In the genomic region with DNA sequence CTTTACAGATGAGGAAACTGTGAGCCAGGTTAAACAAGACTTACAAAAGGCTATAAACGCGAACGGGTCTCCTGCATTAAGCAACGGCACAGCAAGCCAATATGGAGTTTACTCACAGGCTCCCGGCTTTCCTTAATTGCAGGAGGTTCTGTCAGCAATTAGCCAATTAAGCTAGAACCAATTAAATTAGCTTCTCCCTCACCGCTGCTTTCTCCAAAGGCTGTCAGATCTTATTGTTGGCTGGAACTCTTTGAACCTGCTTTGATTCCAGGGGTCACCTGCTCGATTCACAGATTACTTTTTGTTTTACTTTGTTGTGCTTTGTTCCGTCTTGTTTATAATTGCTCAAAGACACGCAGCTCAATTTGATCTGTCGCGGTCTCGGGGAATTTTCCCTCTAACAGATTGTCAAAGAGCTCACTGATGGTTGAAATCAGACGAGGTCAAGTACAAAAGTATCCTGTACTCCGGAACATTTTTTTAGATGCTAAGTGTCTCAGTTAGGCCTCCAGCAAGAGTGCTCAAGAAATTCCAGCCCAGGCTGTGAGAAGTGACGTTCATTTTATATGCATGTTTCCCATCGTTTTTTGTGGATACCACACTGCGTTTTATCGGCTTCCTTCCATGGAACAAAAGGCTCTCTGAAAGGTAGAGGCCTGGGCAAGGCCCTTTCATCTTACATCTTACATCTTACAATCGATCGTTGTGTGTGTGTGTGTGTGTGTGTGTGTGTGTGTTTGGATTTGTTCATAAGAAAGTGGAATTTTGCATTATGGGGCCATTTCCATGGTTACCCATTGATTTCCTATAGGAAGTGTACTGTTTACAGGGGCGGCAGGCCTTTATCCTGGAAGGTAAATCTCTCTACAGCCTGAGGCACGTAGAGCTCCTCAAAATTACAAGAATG, we compare ENCODE assay signal across 16 mouse cellular contexts.
DNase-seq lines count a peak whose midpoint lies in the region; ATAC-seq lines count a peak whose summit lies in the region.
"Had no signal": no experiment of that assay in that cellular context is flagged by ENCODE, and none has a peak within 500 bp of the region (broad histone marks: within the 10 kb centered on the region; RNA-seq: fewer than 3 reads in every experiment).

No protein-coding gene starts in this region.

- H3K36me3 ChIP-seq in embryonic facial prominence, embryonic 11.5 days (replicated peaks; ENCODE audit: control insufficient read depth, insufficient read depth, low read depth, low read length), result no peaks in the 10 kb centered on the region
- no peaks in the 10 kb centered on the region for H3K36me3 ChIP-seq in hindbrain, embryonic 10.5 days
- no peaks in the 10 kb centered on the region for H3K36me3 ChIP-seq in midbrain, embryonic 15.5 days (replicated peaks)
- H3K36me3 ChIP-seq: limb, embryonic 13.5 days had no signal

- no peaks in the 10 kb centered on the region for H3K9me3 ChIP-seq in embryonic facial prominence, embryonic 11.5 days (replicated peaks; ENCODE audit: control insufficient read depth, low read length)
- H3K9me3 ChIP-seq in hindbrain, embryonic 10.5 days, result no peaks in the 10 kb centered on the region
- no peaks in the 10 kb centered on the region for H3K9me3 ChIP-seq in midbrain, embryonic 15.5 days
- H3K9me3 ChIP-seq: limb, embryonic 13.5 days had no signal

- H3K4me2 ChIP-seq in embryonic facial prominence, embryonic 11.5 days (ENCODE audit: low read depth, low read length), result no peak overlapping the region; the same call in 1 of the 2 replicates
- H3K4me2 ChIP-seq in midbrain, embryonic 15.5 days, result peak overlapping the region; percentile 7; the same call in 1 of the 2 replicates
- H3K4me2 ChIP-seq: limb, embryonic 13.5 days had no signal

- WGBS in embryonic facial prominence, embryonic 11.5 days, result 28% methylated on average over 22 of the region's 22 CpGs
- 42% methylated on average over 22 of the region's 22 CpGs for WGBS in hindbrain, embryonic 10.5 days
- 13% methylated on average over 22 of the region's 22 CpGs for WGBS in midbrain, embryonic 15.5 days

- H3K9ac ChIP-seq in embryonic facial prominence, embryonic 11.5 days (replicated peaks; ENCODE audit: low read length), result no peak overlapping the region
- no peak overlapping the region for H3K9ac ChIP-seq in midbrain, embryonic 15.5 days
- H3K9ac ChIP-seq: limb, embryonic 13.5 days had no signal

- H3K27ac ChIP-seq in embryonic facial prominence, embryonic 11.5 days (replicated peaks; ENCODE audit: low read depth, low read length), result no peak overlapping the region
- 0 out of 2 replicates have a peak overlapping the region, but pooled peaks have one; percentile 9 for H3K27ac ChIP-seq in hindbrain, embryonic 10.5 days
- H3K27ac ChIP-seq in midbrain, embryonic 15.5 days, result peak overlapping the region; percentile 55
- H3K27ac ChIP-seq: limb, embryonic 13.5 days had no signal

- H3K4me1 ChIP-seq in embryonic facial prominence, embryonic 11.5 days (ENCODE audit: control insufficient read depth, insufficient read depth, low read length), result no peaks in the 10 kb centered on the region
- H3K4me1 ChIP-seq in hindbrain, embryonic 10.5 days (replicated peaks), result peaks cover 26% of the 10 kb centered on the region
- H3K4me1 ChIP-seq in midbrain, embryonic 15.5 days, result peaks cover 30% of the 10 kb centered on the region
- H3K4me1 ChIP-seq: limb, embryonic 13.5 days had no signal

- peak; percentile 69 for DNase-seq in Muller cell, postnatal 12 days (ENCODE audit: inconsistent ontology term)
- DNase-seq in embryonic facial prominence, embryonic 11.5 days (ENCODE audit: low spot score), result peak; percentile 36
- DNase-seq in hindbrain, embryonic 10.5 days (ENCODE audit: low spot score), result no peak
- DNase-seq in adrenal gland, postnatal 10 days, result no peak
- DNase-seq in gastrocnemius, postnatal 4 days (ENCODE audit: low spot score in 2 of 2), result no peak
- DNase-seq in left cerebral cortex, adult 18-20 months (ENCODE audit: low spot score in 2 of 2), result no peak
- DNase-seq: cerebellum, adult 18-20 months; gastrocnemius, postnatal 14 days; kidney, adult 8-10 months; layer of hippocampus, adult 9-11 months; lung, postnatal 36 days; thymus, adult 18-20 months had no signal

- no peak overlapping the region for H3K4me3 ChIP-seq in embryonic facial prominence, embryonic 11.5 days (ENCODE audit: low read depth, low read length)
- no peak overlapping the region for H3K4me3 ChIP-seq in hindbrain, embryonic 10.5 days
- no peak overlapping the region for H3K4me3 ChIP-seq in midbrain, embryonic 15.5 days
- H3K4me3 ChIP-seq: erythroblast, embryonic 14.5 days; limb, embryonic 13.5 days had no signal

- ATAC-seq in embryonic facial prominence, embryonic 11.5 days (replicated peaks; ENCODE audit: insufficient number of reproducible peaks, low FRiP score, low TSS enrichment, low read depth), result no peak
- ATAC-seq in midbrain, embryonic 15.5 days (replicated peaks), result peak; percentile 74
- ATAC-seq: Patski had no signal

- H3K27me3 ChIP-seq in embryonic facial prominence, embryonic 11.5 days (ENCODE audit: control insufficient read depth, insufficient read depth, low read length), result no peaks in the 10 kb centered on the region
- H3K27me3 ChIP-seq in hindbrain, embryonic 10.5 days (ENCODE audit: insufficient read depth, poor library complexity, severe bottlenecking), result no peaks in the 10 kb centered on the region
- no peaks in the 10 kb centered on the region for H3K27me3 ChIP-seq in midbrain, embryonic 15.5 days (replicated peaks)
- H3K27me3 ChIP-seq: limb, embryonic 13.5 days had no signal

Comparison
In these comparisons a context has a peak if more than half of its experiments do, and no peak if none do; other contexts are left out.
1. DNase-seq: peak in Muller cell, postnatal 12 days (single experiment) and embryonic facial prominence, embryonic 11.5 days (single experiment); none in hindbrain, embryonic 10.5 days (single experiment), adrenal gland, postnatal 10 days (single experiment), gastrocnemius, postnatal 4 days (0 of 2) and left cerebral cortex, adult 18-20 months (0 of 2).